Mouse (Mus musculus): ENCODE measurements at regions not wholly inside any gene's neighbourhood (a gene's known extent, or its start where the extent isn't known, plus 50 kb on each side); places are given as distances from the start of the nearest gene placed in this dataset.

GRCm38 (mm10) chr12:39952854-39953253, 85.0 kb downstream of the Arl4a start:
- DNase-seq (ENCODE audit: low spot score) (no peak), ATAC-seq (ENCODE audit: low FRiP score) (no peak)
- no peak overlapping the region for H3K27ac ChIP-seq (ENCODE audit: low read depth, low read length)
- no peak overlapping the region for H3K9ac ChIP-seq (ENCODE audit: low read depth, low read length)
- no peak overlapping the region for H3K4me3 ChIP-seq (ENCODE audit: low read depth, low read length)
- H3K27me3 ChIP-seq (ENCODE audit: control insufficient read depth, insufficient read depth, low read length), result no peaks in the 10 kb centered on the region
- H3K9me3 ChIP-seq (ENCODE audit: control insufficient read depth, low read length), result no peaks in the 10 kb centered on the region
- H3K4me2 ChIP-seq (replicated peaks; ENCODE audit: low read depth, low read length), result no peak overlapping the region
- H3K4me1 ChIP-seq (replicated peaks; ENCODE audit: control insufficient read depth, insufficient read depth, low read length), result no peaks in the 10 kb centered on the region
- WGBS, result 70% methylated on average over 4 of the region's 4 CpGs
- H3K36me3 ChIP-seq (ENCODE audit: control insufficient read depth, insufficient read depth, low read length), result no peaks in the 10 kb centered on the region

- Histone ChIP-seq H3K4me1 (replicated peaks; ENCODE audit: control insufficient read depth, insufficient read depth, low read length) (no peaks in the 10 kb centered on the region), H3K4me2 (replicated peaks; ENCODE audit: low read depth, low read length) (no peak overlapping the region), H3K27me3 (ENCODE audit: control insufficient read depth, insufficient read depth, low read length) (no peaks in the 10 kb centered on the region), H3K9me3 (ENCODE audit: control insufficient read depth, low read length) (no peaks in the 10 kb centered on the region), H3K9ac (ENCODE audit: low read depth, low read length) (no peak overlapping the region), H3K36me3 (ENCODE audit: control insufficient read depth, insufficient read depth, low read length) (no peaks in the 10 kb centered on the region), H3K27ac (ENCODE audit: low read depth, low read length) (no peak overlapping the region), H3K4me3 (ENCODE audit: low read depth, low read length) (no peak overlapping the region)
- no peak for ATAC-seq (ENCODE audit: low FRiP score)
- WGBS, result 95% methylated on average over 6 of the region's 6 CpGs
- DNase-seq (ENCODE audit: low spot score), result no peak
These were observed 85.9 kb downstream of the Arl4a start for GRCm38 (mm10) chr12:39951911-39952310.

- Histone ChIP-seq H3K4me3 (ENCODE audit: low read depth, low read length) (no peak overlapping the region), H3K4me1 (replicated peaks; ENCODE audit: control insufficient read depth, insufficient read depth, low read length) (no peaks in the 10 kb centered on the region), H3K9ac (ENCODE audit: low read depth, low read length) (no peak overlapping the region), H3K27ac (ENCODE audit: low read depth, low read length) (no peak overlapping the region), H3K9me3 (ENCODE audit: control insufficient read depth, low read length) (no peaks in the 10 kb centered on the region), H3K27me3 (ENCODE audit: control insufficient read depth, insufficient read depth, low read length) (no peaks in the 10 kb centered on the region), H3K36me3 (ENCODE audit: control insufficient read depth, insufficient read depth, low read length) (no peaks in the 10 kb centered on the region), H3K4me2 (replicated peaks; ENCODE audit: low read depth, low read length) (no peak overlapping the region)
- DNase-seq (ENCODE audit: low spot score), result no peak
- no peak for ATAC-seq (ENCODE audit: low FRiP score)
- 87% methylated on average over 7 of the region's 7 CpGs for WGBS
These were observed 87.5 kb downstream of the Arl4a start for GRCm38 (mm10) chr12:39950270-39950801.

- Histone ChIP-seq H3K4me1 (replicated peaks; ENCODE audit: control insufficient read depth, insufficient read depth, low read length) (no peaks in the 10 kb centered on the region), H3K36me3 (ENCODE audit: control insufficient read depth, insufficient read depth, low read length) (no peaks in the 10 kb centered on the region), H3K9me3 (ENCODE audit: control insufficient read depth, low read length) (no peaks in the 10 kb centered on the region), H3K27me3 (ENCODE audit: control insufficient read depth, insufficient read depth, low read length) (no peaks in the 10 kb centered on the region), H3K4me3 (ENCODE audit: low read depth, low read length) (no peak overlapping the region), H3K9ac (ENCODE audit: low read depth, low read length) (no peak overlapping the region), H3K27ac (ENCODE audit: low read depth, low read length) (no peak overlapping the region), H3K4me2 (replicated peaks; ENCODE audit: low read depth, low read length) (no peak overlapping the region)
- ATAC-seq (ENCODE audit: low FRiP score), result no peak
- 77% methylated on average over 5 of the region's 5 CpGs for WGBS
- no peak for DNase-seq (ENCODE audit: low spot score)
These were observed 94.9 kb downstream of the Arl4a start for GRCm38 (mm10) chr12:39942910-39943309.

- WGBS, result 94% methylated on average over 1 of the region's 1 CpGs
- Histone ChIP-seq H3K4me2 (replicated peaks; ENCODE audit: low read depth, low read length) (no peak overlapping the region), H3K4me3 (ENCODE audit: low read depth, low read length) (no peak overlapping the region), H3K27me3 (ENCODE audit: control insufficient read depth, insufficient read depth, low read length) (no peaks in the 10 kb centered on the region), H3K4me1 (replicated peaks; ENCODE audit: control insufficient read depth, insufficient read depth, low read length) (no peaks in the 10 kb centered on the region), H3K27ac (ENCODE audit: low read depth, low read length) (no peak overlapping the region), H3K9ac (ENCODE audit: low read depth, low read length) (no peak overlapping the region), H3K9me3 (ENCODE audit: control insufficient read depth, low read length) (no peaks in the 10 kb centered on the region), H3K36me3 (ENCODE audit: control insufficient read depth, insufficient read depth, low read length) (no peaks in the 10 kb centered on the region)
- no peak for ATAC-seq (ENCODE audit: low FRiP score)
- no peak for DNase-seq (ENCODE audit: low spot score)
These were observed 96.7 kb downstream of the Arl4a start for GRCm38 (mm10) chr12:39941162-39941561.

GRCm38 (mm10) chr12:39939017-39939416, 98.8 kb downstream of the Arl4a start:
- H3K36me3 ChIP-seq (ENCODE audit: control insufficient read depth, insufficient read depth, low read length), result no peaks in the 10 kb centered on the region
- H3K4me1 ChIP-seq (replicated peaks; ENCODE audit: control insufficient read depth, insufficient read depth, low read length), result no peaks in the 10 kb centered on the region
- no peaks in the 10 kb centered on the region for H3K27me3 ChIP-seq (ENCODE audit: control insufficient read depth, insufficient read depth, low read length)
- no peak overlapping the region for H3K4me3 ChIP-seq (ENCODE audit: low read depth, low read length)
- no peak for ATAC-seq (ENCODE audit: low FRiP score)
- no peak overlapping the region for H3K4me2 ChIP-seq (replicated peaks; ENCODE audit: low read depth, low read length)
- H3K9ac ChIP-seq (ENCODE audit: low read depth, low read length), result no peak overlapping the region
- no peaks in the 10 kb centered on the region for H3K9me3 ChIP-seq (ENCODE audit: control insufficient read depth, low read length)
- H3K27ac ChIP-seq (ENCODE audit: low read depth, low read length), result no peak overlapping the region
- DNase-seq (ENCODE audit: low spot score), result no peak

- H3K4me2 ChIP-seq (replicated peaks; ENCODE audit: low read depth, low read length), result no peak overlapping the region
- H3K36me3 ChIP-seq (ENCODE audit: control insufficient read depth, insufficient read depth, low read length), result no peaks in the 10 kb centered on the region
- no peaks in the 10 kb centered on the region for H3K27me3 ChIP-seq (ENCODE audit: control insufficient read depth, insufficient read depth, low read length)
- no peaks in the 10 kb centered on the region for H3K9me3 ChIP-seq (ENCODE audit: control insufficient read depth, low read length)
- H3K27ac ChIP-seq (ENCODE audit: low read depth, low read length), result no peak overlapping the region
- H3K9ac ChIP-seq (ENCODE audit: low read depth, low read length), result no peak overlapping the region
- 91% methylated on average over 2 of the region's 2 CpGs for WGBS
- DNase-seq (ENCODE audit: low spot score) (no peak), ATAC-seq (ENCODE audit: low FRiP score) (no peak)
- no peak overlapping the region for H3K4me3 ChIP-seq (ENCODE audit: low read depth, low read length)
- no peaks in the 10 kb centered on the region for H3K4me1 ChIP-seq (replicated peaks; ENCODE audit: control insufficient read depth, insufficient read depth, low read length)
These were observed 99.6 kb downstream of the Arl4a start for GRCm38 (mm10) chr12:39938211-39938610.

GRCm38 (mm10) chr12:39936331-39936730, 101.5 kb downstream of the Arl4a start:
- WGBS, result 62% methylated on average over 11 of the region's 11 CpGs
- H3K4me3 ChIP-seq (ENCODE audit: low read depth, low read length), result no peak overlapping the region
- no peaks in the 10 kb centered on the region for H3K36me3 ChIP-seq (ENCODE audit: control insufficient read depth, insufficient read depth, low read length)
- no peak overlapping the region for H3K27ac ChIP-seq (ENCODE audit: low read depth, low read length)
- no peaks in the 10 kb centered on the region for H3K4me1 ChIP-seq (replicated peaks; ENCODE audit: control insufficient read depth, insufficient read depth, low read length)
- DNase-seq (ENCODE audit: low spot score) (no peak), ATAC-seq (ENCODE audit: low FRiP score) (no peak)
- H3K9ac ChIP-seq (ENCODE audit: low read depth, low read length), result no peak overlapping the region
- H3K4me2 ChIP-seq (replicated peaks; ENCODE audit: low read depth, low read length), result no peak overlapping the region
- H3K9me3 ChIP-seq (ENCODE audit: control insufficient read depth, low read length), result no peaks in the 10 kb centered on the region
- H3K27me3 ChIP-seq (ENCODE audit: control insufficient read depth, insufficient read depth, low read length), result no peaks in the 10 kb centered on the region

- Histone ChIP-seq H3K27me3 (ENCODE audit: control insufficient read depth, insufficient read depth, low read length) (no peaks in the 10 kb centered on the region), H3K9me3 (ENCODE audit: control insufficient read depth, low read length) (no peaks in the 10 kb centered on the region), H3K27ac (ENCODE audit: low read depth, low read length) (no peak overlapping the region), H3K9ac (ENCODE audit: low read depth, low read length) (no peak overlapping the region), H3K4me1 (replicated peaks; ENCODE audit: control insufficient read depth, insufficient read depth, low read length) (no peaks in the 10 kb centered on the region), H3K36me3 (ENCODE audit: control insufficient read depth, insufficient read depth, low read length) (no peaks in the 10 kb centered on the region), H3K4me3 (ENCODE audit: low read depth, low read length) (no peak overlapping the region), H3K4me2 (replicated peaks; ENCODE audit: low read depth, low read length) (no peak overlapping the region)
- no peak for DNase-seq (ENCODE audit: low spot score)
- 89% methylated on average over 12 of the region's 12 CpGs for WGBS
- ATAC-seq (ENCODE audit: low FRiP score), result no peak
These were observed 102.0 kb downstream of the Arl4a start for GRCm38 (mm10) chr12:39935775-39936174.
